Mouse (Mus musculus) kidney, embryonic 15.5 days (tissue): ENCODE measurements at regions not wholly inside any gene's neighbourhood (a gene's known extent, or its start where the extent isn't known, plus 50 kb on each side); places are given as distances from the start of the nearest gene placed in this dataset.
"Not testable (repeated sequence)": the region's sequence is repeated elsewhere in the genome, so short reads cannot be mapped to it uniquely, and the experiment has no call there.

Experiments used
- ATAC-seq: fragments of 200-750 bp; cut with Nextera tagmentation; replicated peaks from 2 replicates; pipeline ENCODE4 v1.8.0; 2017; ENCODE audit warnings: moderate TSS enrichment; ENCODE audit not compliant: low FRiP score
- H3K27ac ChIP-seq: fragments of 300-500 bp; sonication (generic); 2 replicates; pipeline ENCODE4 v1.5.1; 2015; ENCODE audit warnings: mild to moderate bottlenecking, inconsistent platforms
- H3K27me3 ChIP-seq: fragments of 300-500 bp; sonication (generic); 2 replicates; pipeline ENCODE4 v1.6.1; 2015; ENCODE audit warnings: inconsistent platforms
- H3K36me3 ChIP-seq: fragments of 300-500 bp; sonication (generic); 2 replicates; pipeline ENCODE4 v1.6.1; 2015; ENCODE audit warnings: inconsistent platforms
- H3K4me1 ChIP-seq: fragments of 300-500 bp; sonication (generic); 2 replicates; pipeline ENCODE4 v1.6.1; 2015; ENCODE audit warnings: inconsistent platforms
- H3K4me2 ChIP-seq: fragments of 300-500 bp; sonication (generic); 2 replicates; pipeline ENCODE4 v1.6.1; 2015; ENCODE audit warnings: moderate library complexity, mild to moderate bottlenecking, inconsistent platforms
- H3K4me3 ChIP-seq: fragments of 300-500 bp; sonication (generic); replicated peaks from 2 replicates; pipeline ENCODE4 v1.5.1; 2015; ENCODE audit warnings: mild to moderate bottlenecking, inconsistent platforms
- H3K9ac ChIP-seq: fragments of 300-500 bp; sonication (generic); 2 replicates; pipeline ENCODE4 v1.6.1; 2015; ENCODE audit warnings: mild to moderate bottlenecking, inconsistent platforms
- H3K9me3 ChIP-seq: fragments of 300-500 bp; sonication (generic); replicated peaks from 2 replicates; pipeline ENCODE4 v1.6.1; 2016; ENCODE audit warnings: inconsistent platforms
- WGBS: fragments of 180-500 bp; shearing (Covaris S2); methylation state at CpG from one replicate; pipeline ENCODE4 v1.1.7; 2015; ENCODE audit warnings: mixed read lengths; 5-methylcytosine and 5-hydroxymethylcytosine counted together

DNA sequence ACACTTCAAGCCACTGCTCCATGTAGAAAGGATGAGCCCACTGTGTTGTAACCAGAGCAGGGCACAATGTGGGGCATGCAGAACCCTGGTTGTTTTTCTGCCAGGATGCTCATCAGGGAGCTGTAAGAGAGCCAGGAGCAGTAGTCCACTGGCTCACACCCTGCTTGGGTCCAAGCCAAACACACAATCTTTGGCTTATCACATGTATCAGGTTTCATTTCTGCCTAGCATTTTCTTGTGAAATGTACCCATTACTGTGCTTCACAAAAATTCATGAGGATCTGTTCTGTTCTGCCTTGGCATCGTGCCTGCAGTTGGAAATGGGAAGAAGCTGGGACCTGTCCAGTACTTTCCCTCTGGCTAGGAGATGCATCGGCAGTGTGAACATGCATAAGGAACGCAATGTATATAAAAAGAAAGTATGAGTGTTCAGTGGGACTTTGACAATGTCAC, 491.6 kb upstream of the Igfbp3 start:
- no peaks in the 10 kb centered on the region for H3K27me3 ChIP-seq
- H3K9ac ChIP-seq = no peak overlapping the region
- no peaks in the 10 kb centered on the region for H3K36me3 ChIP-seq
- ATAC-seq = no peak
- no peak overlapping the region for H3K4me2 ChIP-seq
- no peaks in the 10 kb centered on the region for H3K4me1 ChIP-seq
- H3K4me3 ChIP-seq = no peak overlapping the region
- WGBS = 87% methylated on average over 3 of the region's 3 CpGs
- no peaks in the 10 kb centered on the region for H3K9me3 ChIP-seq
- H3K27ac ChIP-seq = no peak overlapping the region

GRCm38 (mm10) chr11:7697591-7697990, 483.9 kb upstream of the Igfbp3 start:
- WGBS = 91% methylated on average over 1 of the region's 1 CpGs
- Histone ChIP-seq H3K27ac (no peak overlapping the region), H3K36me3 (no peaks in the 10 kb centered on the region), H3K4me2 (no peak overlapping the region), H3K9ac (no peak overlapping the region), H3K4me3 (no peak overlapping the region), H3K27me3 (no peaks in the 10 kb centered on the region), H3K9me3 (no peaks in the 10 kb centered on the region), H3K4me1 (no peaks in the 10 kb centered on the region)
- ATAC-seq = no peak

GRCm38 (mm10) chr11:7689701-7690100, 476.0 kb upstream of the Igfbp3 start:
- not testable (repeated sequence) for H3K36me3 ChIP-seq, H3K4me1 ChIP-seq, H3K27ac ChIP-seq, H3K4me2 ChIP-seq, H3K4me3 ChIP-seq, H3K9me3 ChIP-seq, H3K9ac ChIP-seq, ATAC-seq, H3K27me3 ChIP-seq
- WGBS = 72% methylated on average over 3 of the region's 3 CpGs

DNA sequence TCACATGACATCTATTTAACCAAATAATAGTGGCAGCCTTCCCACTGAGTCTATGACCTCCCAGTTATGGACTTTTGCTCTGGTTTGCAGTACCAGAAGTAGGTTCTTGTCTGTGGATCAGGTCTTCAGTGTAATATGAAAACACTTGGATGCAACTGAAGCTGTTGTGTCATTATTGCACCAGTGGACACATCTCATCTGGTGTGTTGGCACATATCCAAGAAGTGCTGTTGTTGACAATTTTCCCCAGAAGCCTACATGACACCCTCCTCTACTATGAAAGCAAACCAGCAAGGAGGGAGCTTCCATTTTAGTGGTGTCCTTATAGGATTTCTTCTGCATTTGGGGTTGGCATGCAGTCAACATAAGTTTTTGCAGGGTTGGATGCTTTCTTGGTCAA, 459.1 kb upstream of the Igfbp3 start:
- no peak overlapping the region for H3K4me2 ChIP-seq
- no peak overlapping the region for H3K27ac ChIP-seq
- H3K36me3 ChIP-seq = no peaks in the 10 kb centered on the region
- no peak for ATAC-seq
- no peaks in the 10 kb centered on the region for H3K27me3 ChIP-seq
- H3K4me1 ChIP-seq = no peaks in the 10 kb centered on the region
- no peak overlapping the region for H3K4me3 ChIP-seq
- H3K9me3 ChIP-seq = no peaks in the 10 kb centered on the region
- no peak overlapping the region for H3K9ac ChIP-seq

DNA sequence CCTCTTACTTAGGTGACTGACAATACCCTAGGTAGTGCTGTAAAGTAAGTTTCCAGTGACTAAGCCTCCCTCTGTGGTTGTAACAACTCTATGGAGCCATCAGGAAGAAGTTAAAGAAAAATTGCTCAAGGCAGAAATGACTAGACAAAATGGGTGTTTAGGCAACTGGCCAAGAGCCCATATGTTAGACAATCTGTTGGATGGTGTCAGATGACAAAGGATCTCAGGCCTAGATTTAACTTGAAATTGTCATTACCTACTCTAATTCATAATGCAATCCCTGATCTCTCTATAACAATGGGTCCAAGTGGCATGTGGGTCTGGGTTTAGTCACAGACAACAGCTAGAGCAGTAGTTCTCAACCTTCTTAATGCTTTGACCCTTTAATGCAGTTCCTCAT, 416.9 kb upstream of the Igfbp3 start:
- H3K4me3 ChIP-seq = no peak overlapping the region
- H3K9me3 ChIP-seq = no peaks in the 10 kb centered on the region
- no peak overlapping the region for H3K9ac ChIP-seq
- no peaks in the 10 kb centered on the region for H3K27me3 ChIP-seq
- no peak overlapping the region for H3K4me2 ChIP-seq
- ATAC-seq = no peak
- no peaks in the 10 kb centered on the region for H3K4me1 ChIP-seq
- no peak overlapping the region for H3K27ac ChIP-seq
- no peaks in the 10 kb centered on the region for H3K36me3 ChIP-seq

DNA sequence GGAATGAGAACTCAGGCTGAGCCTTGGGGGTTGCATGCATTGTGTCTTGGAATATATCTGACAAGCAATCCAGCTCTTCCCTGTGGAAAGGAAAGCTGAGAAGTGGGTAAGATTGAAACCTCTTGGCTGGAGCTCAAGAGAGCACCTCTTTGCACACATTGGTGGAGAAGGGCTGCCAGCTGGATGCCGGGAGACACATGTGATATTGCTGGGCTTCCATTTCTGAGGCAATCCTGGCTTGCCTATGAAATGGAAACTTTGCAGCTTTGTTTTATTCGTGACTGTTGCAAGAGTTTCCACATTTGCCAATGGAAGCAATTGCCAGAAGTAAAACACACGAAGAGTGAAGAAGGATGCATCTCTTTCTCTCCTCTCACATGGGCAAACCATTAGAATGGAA, 411.5 kb upstream of the Igfbp3 start:
- H3K9ac ChIP-seq = no peak overlapping the region
- H3K4me1 ChIP-seq = no peaks in the 10 kb centered on the region
- no peak overlapping the region for H3K27ac ChIP-seq
- no peak for ATAC-seq
- 79% methylated on average over 3 of the region's 3 CpGs for WGBS
- no peaks in the 10 kb centered on the region for H3K9me3 ChIP-seq
- H3K27me3 ChIP-seq = no peaks in the 10 kb centered on the region
- H3K36me3 ChIP-seq = no peaks in the 10 kb centered on the region
- H3K4me2 ChIP-seq = no peak overlapping the region
- no peak overlapping the region for H3K4me3 ChIP-seq

- 34% methylated on average over 6 of the region's 6 CpGs for WGBS
- no peak for ATAC-seq
Measured at GRCm38 (mm10) chr11:7620320-7620719, 406.6 kb upstream of the Igfbp3 start.

GRCm38 (mm10) chr11:7610752-7611151, 397.0 kb upstream of the Igfbp3 start:
- no peaks in the 10 kb centered on the region for H3K4me1 ChIP-seq
- H3K36me3 ChIP-seq = no peaks in the 10 kb centered on the region
- H3K4me2 ChIP-seq = no peak overlapping the region
- no peaks in the 10 kb centered on the region for H3K9me3 ChIP-seq
- no peaks in the 10 kb centered on the region for H3K27me3 ChIP-seq
- 65% methylated on average over 2 of the region's 2 CpGs for WGBS
- H3K4me3 ChIP-seq = no peak overlapping the region
- no peak overlapping the region for H3K27ac ChIP-seq
- no peak for ATAC-seq
- H3K9ac ChIP-seq = no peak overlapping the region

More at GRCm38 (mm10) chr11:7620320-7620719, 406.6 kb upstream of the Igfbp3 start:
- no peaks in the 10 kb centered on the region for H3K9me3 ChIP-seq
- no peaks in the 10 kb centered on the region for H3K36me3 ChIP-seq
- H3K4me1 ChIP-seq = no peaks in the 10 kb centered on the region
- no peak overlapping the region for H3K4me3 ChIP-seq
- no peak overlapping the region for H3K27ac ChIP-seq
- no peak overlapping the region for H3K9ac ChIP-seq
- H3K27me3 ChIP-seq = no peaks in the 10 kb centered on the region
- H3K4me2 ChIP-seq = no peak overlapping the region

DNA sequence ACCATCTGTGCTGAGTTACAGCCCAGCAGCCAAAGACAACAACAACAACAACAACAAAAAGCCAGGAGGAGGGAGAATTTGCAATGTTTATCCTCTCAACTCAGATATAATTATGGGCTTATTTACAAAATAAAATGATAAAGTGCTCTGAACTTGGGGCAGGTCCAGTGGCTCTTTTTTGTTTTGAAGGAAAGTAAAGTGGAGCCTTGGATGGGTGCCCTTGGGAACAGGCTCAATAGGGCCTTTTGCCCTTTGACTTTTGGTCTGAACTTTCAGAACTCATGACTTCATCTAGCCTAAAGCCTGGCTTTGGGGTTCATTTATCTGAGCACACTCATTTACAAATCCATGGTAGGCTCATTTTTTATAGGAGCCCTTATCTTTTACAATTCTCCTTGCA, 396.2 kb upstream of the Igfbp3 start:
- Histone ChIP-seq H3K4me2 (no peak overlapping the region), H3K27me3 (no peaks in the 10 kb centered on the region), H3K36me3 (no peaks in the 10 kb centered on the region), H3K4me1 (no peaks in the 10 kb centered on the region), H3K4me3 (no peak overlapping the region), H3K9ac (no peak overlapping the region), H3K9me3 (no peaks in the 10 kb centered on the region), H3K27ac (no peak overlapping the region)
- no peak for ATAC-seq

GRCm38 (mm10) chr11:7606652-7607051, 392.9 kb upstream of the Igfbp3 start:
- Histone ChIP-seq H3K4me2 (no peak overlapping the region), H3K9ac (no peak overlapping the region), H3K27me3 (no peaks in the 10 kb centered on the region), H3K27ac (no peak overlapping the region), H3K4me1 (no peaks in the 10 kb centered on the region), H3K4me3 (no peak overlapping the region), H3K9me3 (no peaks in the 10 kb centered on the region), H3K36me3 (no peaks in the 10 kb centered on the region)
- 85% methylated on average over 7 of the region's 7 CpGs for WGBS
- no peak for ATAC-seq

- Histone ChIP-seq H3K4me3 (no peak overlapping the region), H3K4me1 (no peaks in the 10 kb centered on the region), H3K4me2 (no peak overlapping the region), H3K9ac (no peak overlapping the region), H3K27ac (no peak overlapping the region), H3K9me3 (no peaks in the 10 kb centered on the region), H3K36me3 (no peaks in the 10 kb centered on the region), H3K27me3 (no peaks in the 10 kb centered on the region)
- WGBS = 58% methylated on average over 4 of the region's 4 CpGs
- ATAC-seq = no peak
Measured at GRCm38 (mm10) chr11:7592010-7592409, 378.3 kb upstream of the Igfbp3 start.

DNA sequence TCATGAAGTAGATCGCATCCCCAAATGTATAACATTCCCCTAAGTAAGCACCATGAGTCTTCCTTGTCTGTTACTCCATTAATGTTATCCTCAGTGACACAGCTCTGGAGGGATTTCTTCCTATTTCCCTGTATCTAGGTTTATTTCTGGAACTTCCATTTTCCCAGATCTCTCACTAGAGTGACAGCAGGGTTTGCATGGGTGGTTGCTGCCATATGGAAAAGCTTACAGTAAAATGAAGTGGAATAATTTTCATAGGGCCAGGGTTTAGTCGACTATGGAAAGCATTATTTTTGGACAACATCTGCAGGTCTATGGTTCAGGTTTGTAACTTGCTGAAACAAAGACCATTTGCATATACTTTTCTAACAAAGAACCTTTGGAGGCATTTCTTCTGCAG, 369.6 kb upstream of the Igfbp3 start:
- Histone ChIP-seq H3K9me3 (no peaks in the 10 kb centered on the region), H3K4me2 (no peak overlapping the region), H3K27ac (no peak overlapping the region), H3K4me1 (no peaks in the 10 kb centered on the region), H3K27me3 (no peaks in the 10 kb centered on the region), H3K9ac (no peak overlapping the region), H3K36me3 (no peaks in the 10 kb centered on the region), H3K4me3 (no peak overlapping the region)
- 89% methylated on average over 2 of the region's 2 CpGs for WGBS
- ATAC-seq = no peak

GRCm38 (mm10) chr11:7568484-7568883, 354.8 kb upstream of the Igfbp3 start:
- no peaks in the 10 kb centered on the region for H3K27me3 ChIP-seq
- no peak overlapping the region for H3K27ac ChIP-seq
- H3K9ac ChIP-seq = no peak overlapping the region
- no peak overlapping the region for H3K4me3 ChIP-seq
- 77% methylated on average over 1 of the region's 1 CpGs for WGBS
- H3K4me1 ChIP-seq = no peaks in the 10 kb centered on the region
- no peak overlapping the region for H3K4me2 ChIP-seq
- ATAC-seq = no peak
- H3K36me3 ChIP-seq = no peaks in the 10 kb centered on the region
- H3K9me3 ChIP-seq = no peaks in the 10 kb centered on the region
